Mouse (Mus musculus) ovary, postnatal 10 days (tissue): ENCODE measurements around the gene Hp1bp3.

Source experiments
- DNase-seq: peaks from one replicate; pipeline ENCODE4 v3.0.0; 2022; ENCODE audit warnings: low spot score

The Hp1bp3 gene

GRCm38 (mm10) chr4:138222396-138222795 is 6.3 kb downstream of the Hp1bp3 start:
- DNase-seq: no peak

DNA sequence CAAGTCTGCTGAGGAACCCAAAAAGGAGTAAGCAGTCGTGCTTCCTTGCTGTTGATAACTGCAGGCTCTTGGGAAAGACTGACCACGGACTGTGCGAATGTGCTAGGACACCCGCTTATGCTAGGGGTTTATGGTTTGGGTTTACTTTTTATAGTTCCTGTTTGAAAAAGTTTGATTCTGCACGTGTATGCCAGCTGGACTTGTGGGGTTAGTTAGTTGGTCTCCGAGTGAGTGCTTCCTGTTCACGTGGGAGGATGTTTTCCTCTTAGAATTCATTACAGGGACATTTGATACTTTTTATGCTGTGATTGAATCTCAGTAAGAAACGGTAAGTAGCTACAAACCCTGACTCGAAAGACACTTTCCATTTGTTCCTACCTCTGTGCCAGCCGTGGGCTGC is 7.5 kb downstream of the Hp1bp3 start:
- no peak for DNase-seq

DNA sequence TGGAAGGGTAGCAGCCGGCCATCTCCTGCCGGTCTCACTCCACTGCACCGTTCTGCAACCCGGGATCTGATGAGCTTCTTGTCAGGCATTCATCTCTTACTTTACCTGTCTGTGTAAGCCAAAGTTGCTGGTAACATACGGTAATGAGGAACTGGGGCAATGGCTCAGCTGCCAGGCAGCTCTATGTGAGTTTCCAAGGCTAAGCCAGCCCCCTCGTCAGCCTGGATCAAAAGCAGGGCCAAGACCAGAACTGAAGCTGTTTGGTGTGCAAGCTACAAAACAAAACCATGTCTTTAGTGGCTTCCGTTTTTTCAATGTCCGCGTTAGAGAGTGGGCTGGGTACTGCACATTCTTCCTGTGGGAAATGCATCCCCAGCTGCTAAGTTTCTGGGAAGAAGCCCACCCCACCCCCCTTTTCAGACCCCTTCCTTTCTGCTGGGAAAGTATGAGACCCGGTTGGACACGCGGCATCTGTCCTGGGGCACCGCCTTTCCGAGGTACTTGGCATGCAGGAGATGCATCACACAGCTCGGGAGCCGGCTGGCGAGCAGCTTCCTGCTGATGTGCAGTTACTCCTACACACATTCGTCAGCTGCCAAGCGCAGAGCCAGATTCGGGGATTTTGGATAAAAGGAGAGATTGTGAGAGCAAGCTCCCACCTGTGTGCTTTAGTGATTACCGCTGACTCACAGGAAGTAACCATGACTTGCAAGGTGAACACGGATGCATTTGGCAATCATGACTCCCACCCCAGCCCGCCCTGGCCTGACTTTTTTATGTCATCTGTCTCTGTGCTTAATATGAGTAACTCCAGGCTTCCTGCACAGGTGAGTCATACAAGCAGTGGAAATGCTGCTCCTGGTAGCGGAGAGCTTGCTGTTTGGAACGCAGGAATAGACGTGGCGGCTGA is 30.9 kb downstream of the Hp1bp3 start:
- DNase-seq: no peak

GRCm38 (mm10) chr4:138250088-138250960 is 34.2 kb downstream of the Hp1bp3 start, which contains the start of the genes Sh2d5 and Kif17:
Sh2d5 (plus strand) TSS chr4:138250403.
Kif17 (plus strand) TSS chr4:138250435.
- no peak for DNase-seq

DNA sequence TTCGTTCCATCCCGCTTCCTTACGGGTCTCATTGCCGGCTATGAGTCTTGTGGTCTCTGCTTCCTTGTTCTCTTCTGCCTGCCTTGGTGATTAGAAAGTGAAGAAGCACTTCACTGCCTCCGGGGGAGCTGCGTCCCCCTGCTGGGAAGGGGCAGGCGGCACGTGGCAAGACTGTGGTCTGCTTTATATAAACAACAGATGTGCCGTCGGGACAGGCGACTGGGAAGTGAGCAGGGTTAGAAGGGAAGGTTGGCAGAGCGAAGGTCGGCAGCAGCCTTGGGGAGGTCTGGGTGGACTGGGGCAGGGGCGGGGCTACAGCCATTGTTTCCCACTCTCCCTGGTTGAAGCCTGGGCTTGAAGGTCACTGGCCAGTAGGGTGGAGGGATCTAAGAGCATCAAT is 35.7 kb downstream of the Hp1bp3 start:
- DNase-seq: no peak

DNA sequence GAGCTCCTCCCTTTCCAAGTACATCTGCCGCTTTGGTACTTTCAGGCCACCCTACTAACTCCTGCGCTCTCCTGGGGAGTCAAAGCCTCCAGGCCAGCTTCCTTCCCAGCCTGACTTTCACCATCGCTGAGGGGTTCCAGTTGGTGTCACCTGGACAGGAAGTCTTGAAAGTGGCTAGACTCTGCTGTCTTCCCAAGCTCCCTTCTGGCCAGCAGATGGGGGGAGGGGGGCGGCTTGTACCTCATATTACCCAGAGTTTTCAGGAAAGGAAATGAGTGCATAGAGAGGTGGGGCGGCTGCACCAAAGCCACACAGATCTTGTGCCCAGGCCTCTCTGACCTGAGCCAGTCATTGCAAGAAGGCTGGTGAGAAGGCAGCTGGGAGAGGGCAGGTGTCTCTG is 36.1 kb downstream of the Hp1bp3 start:
- no peak for DNase-seq

- DNase-seq: no peak
Observed at GRCm38 (mm10) chr4:138257116-138257687, 41.1 kb downstream of the Hp1bp3 start.

GRCm38 (mm10) chr4:138258663-138259062 is 42.6 kb downstream of the Hp1bp3 start:
- DNase-seq: no peak

DNA sequence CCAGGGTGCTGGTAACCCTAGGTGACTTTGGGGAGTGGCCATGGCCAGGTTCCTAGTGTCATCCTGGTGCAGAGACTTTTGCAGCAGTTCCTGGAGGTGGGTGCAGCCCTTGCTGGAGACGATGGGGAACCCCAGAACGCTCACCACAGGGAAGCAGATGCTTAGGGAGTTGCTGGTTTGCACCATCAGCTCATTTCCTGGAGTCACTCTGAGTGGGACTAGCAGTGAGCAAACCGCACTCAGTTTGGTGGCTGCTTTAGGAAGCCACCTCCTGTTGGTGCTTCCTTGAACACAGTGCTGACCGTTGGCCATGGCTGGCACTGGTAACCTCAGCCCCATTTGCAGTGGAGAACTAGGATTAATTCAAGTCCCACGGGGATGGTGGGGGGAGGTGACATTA is 43.4 kb downstream of the Hp1bp3 start:
- no peak for DNase-seq

- peak; percentile 90 for DNase-seq
Observed at GRCm38 (mm10) chr4:138261843-138262681, 46.0 kb downstream of the Hp1bp3 start.

GRCm38 (mm10) chr4:138267869-138268268 is 51.8 kb downstream of the Hp1bp3 start:
- no peak for DNase-seq

- DNase-seq: no peak
Observed at GRCm38 (mm10) chr4:138272011-138272997, 56.2 kb downstream of the Hp1bp3 start.

DNA sequence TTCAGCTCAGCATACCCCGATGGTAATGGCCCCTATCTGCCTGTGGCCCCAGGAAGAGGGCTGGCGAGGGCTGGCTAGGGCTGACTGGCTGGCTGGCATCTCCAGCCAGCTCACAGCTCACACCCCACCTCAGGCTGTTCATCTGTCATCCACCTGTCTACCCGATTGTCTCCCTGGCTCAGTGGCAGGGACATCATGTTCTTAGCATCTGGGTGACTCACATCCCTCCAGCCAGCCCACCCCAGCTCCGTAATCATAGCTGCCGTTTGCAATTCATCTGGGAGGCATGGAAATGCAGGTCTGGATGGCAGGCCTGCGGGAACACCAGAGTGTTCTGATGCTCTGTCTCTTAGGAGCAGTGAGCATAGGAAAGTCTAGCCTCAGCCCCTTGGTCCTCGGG is 62.2 kb downstream of the Hp1bp3 start:
- DNase-seq: no peak

- no peak for DNase-seq
Observed at GRCm38 (mm10) chr4:138282834-138283233, 66.7 kb downstream of the Hp1bp3 start.

DNA sequence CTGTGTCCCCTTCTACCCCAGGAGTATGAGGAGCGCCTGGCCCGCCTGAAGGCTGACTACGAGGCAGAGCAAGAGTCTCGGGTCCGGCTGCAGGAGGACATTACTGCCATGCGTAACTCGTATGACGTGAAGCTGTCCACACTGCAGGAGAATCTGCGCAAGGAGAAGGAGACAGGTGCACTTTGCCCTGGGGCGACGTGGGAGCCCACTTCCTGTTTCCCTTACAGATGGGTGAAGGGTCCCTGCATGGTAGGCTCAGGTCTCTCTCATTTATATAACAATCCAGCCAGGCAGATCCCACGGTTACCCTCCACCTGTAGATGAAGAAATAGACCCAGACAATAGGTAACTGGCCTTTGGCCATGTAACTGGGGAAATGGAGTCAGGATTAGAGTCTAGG is 70.3 kb downstream of the Hp1bp3 start:
- no peak for DNase-seq

DNA sequence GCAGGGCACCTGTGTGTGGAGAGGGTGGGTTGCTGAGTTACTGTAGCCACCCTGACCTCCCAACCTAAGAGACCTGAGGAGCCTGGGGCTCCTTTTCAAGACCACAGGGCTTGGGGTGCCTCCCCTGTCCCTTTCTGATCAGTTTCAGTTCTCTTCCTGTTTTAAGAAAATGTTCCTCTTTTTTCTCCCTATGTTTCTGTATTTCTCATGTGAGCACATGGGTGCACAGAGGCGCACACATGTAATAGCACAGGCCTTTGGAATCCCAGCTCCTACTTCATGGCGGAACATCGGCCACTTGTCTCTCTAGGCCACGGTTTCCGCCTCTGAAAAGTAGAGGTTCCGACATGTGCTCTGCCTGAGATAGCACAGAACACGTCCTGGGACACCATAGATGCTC is 72.6 kb downstream of the Hp1bp3 start:
- no peak for DNase-seq

DNA sequence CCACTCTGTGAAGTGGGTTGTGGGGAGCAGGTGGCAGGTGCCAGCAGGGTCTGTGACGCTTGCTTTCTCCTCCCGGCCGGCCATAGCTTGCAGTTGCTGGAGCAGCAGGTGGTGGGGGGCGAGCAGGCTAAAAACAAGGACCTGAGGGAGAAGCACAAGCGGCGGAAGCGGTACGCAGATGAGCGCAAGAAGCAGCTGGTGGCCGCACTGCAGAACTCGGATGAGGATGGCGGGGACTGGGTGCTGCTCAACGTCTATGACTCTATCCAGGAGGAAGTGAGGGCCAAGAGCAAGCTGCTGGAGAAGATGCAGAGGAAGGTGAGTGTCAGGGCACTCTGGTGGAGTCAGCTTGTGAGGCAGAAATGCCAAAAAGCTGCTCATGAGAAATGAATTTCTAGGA is 75.9 kb downstream of the Hp1bp3 start:
- no peak for DNase-seq

DNA sequence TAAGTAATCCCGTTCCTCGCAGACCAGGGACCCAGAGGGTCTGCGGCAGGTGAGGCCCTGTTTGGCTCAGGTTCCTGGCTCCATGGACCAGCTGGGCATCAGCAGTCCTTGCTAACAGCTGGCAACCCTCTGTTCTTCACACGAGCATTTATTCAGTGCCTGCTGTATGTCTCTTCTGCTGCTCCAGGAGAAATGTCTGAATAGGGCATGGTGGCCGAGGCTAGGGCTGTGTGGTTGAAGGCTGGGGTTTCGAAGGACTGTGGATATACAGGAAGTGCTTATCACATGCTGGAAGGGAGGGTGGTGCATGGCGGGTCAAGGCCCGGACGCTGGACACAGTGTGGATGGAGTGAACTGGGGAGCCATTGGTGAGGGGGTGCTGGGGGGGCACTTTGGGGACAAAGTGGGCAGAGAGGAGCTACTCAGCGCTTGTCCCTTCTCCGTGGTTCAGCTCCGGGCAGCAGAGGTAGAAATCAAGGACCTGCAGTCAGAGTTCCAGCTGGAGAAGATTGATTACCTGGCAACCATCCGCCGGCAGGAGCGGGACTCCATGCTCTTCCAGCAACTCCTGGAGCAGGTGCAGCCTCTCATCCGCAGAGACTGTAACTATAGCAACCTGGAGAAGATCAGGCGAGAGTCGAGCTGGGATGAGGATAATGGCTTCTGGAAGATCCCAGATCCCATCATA is 77.3 kb downstream of the Hp1bp3 start:
- no peak for DNase-seq

DNA sequence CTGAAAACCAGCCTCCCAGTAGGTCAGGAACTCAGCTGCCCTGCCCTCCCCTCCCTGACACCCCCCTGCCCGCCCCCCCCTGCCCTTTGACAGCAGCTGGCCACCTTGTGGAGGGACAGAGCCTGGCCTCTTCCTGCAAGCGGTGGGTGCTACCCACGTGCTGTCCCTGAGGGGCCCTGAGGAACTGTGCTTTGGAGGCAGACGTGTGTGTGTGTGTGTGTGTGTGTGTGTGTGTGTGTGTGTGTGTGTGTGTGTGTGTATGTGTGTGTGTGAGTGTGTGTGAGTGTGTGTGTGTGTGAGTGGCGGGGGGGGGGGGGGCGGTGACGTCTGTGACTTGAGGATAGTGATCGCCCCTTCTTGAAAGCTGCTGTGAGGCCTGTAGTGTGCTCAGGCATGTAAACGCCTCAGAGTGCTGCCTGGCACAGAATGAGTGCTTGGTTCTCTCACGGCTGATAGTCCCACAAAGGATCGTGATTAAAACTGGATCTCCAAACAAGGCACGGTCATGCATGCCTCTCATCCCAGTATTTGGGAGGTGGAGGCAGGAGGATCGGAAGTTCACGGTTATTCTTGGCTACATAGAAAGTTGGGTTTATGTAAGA is 78.0 kb downstream of the Hp1bp3 start:
- no peak for DNase-seq
